Mouse (Mus musculus) neural tube, embryonic 14.5 days (tissue): ENCODE data around the gene Ghr. TPM values are rescaled to one million over a fixed set of nuclear protein-coding genes. Genes with fewer than 3 reads are reported as not detected.
A peak's percentile ranks its signal among the peaks of the same experiment; 100 is the strongest.

ENCODE experiments used
- ATAC-seq: fragments of 200-750 bp; cut with Nextera tagmentation; 2 replicates; pipeline ENCODE4 v1.8.0; 2017; ENCODE audit warnings: low read depth, mild to moderate bottlenecking, moderate TSS enrichment, moderate library complexity
- H3K27ac ChIP-seq: fragments of 300-500 bp; sonication (generic); 2 replicates; pipeline ENCODE4 v1.5.1; 2014; ENCODE audit warnings: low read depth, mild to moderate bottlenecking, control low read depth, low read length, moderate library complexity, mixed read lengths
- H3K27me3 ChIP-seq: fragments of 300-500 bp; sonication (generic); 2 replicates; pipeline ENCODE4 v1.6.1; 2014; ENCODE audit warnings: low read length; ENCODE audit not compliant: control insufficient read depth, insufficient read depth
- H3K36me3 ChIP-seq: fragments of 300-500 bp; sonication (generic); 2 replicates; pipeline ENCODE4 v1.6.1; 2014; ENCODE audit warnings: low read length, mixed read lengths; ENCODE audit not compliant: control insufficient read depth, insufficient read depth
- H3K4me1 ChIP-seq: fragments of 300-500 bp; sonication (generic); 2 replicates; pipeline ENCODE4 v1.6.1; 2014; ENCODE audit warnings: low read length; ENCODE audit not compliant: control insufficient read depth, insufficient read depth
- H3K4me2 ChIP-seq: fragments of 300-500 bp; sonication (generic); 2 replicates; pipeline ENCODE4 v1.6.1; 2014; ENCODE audit warnings: mild to moderate bottlenecking, low read depth, low read length, control low read depth
- H3K4me3 ChIP-seq: fragments of 300-500 bp; sonication (generic); 2 replicates; pipeline ENCODE4 v1.5.1; 2014; ENCODE audit warnings: low read depth, low read length, control low read depth, mixed read lengths
- H3K9ac ChIP-seq: fragments of 300-500 bp; sonication (generic); replicated peaks from 2 replicates; pipeline ENCODE4 v1.6.1; 2014; ENCODE audit warnings: low read depth, mild to moderate bottlenecking, control low read depth, low read length, mixed read lengths
- H3K9me3 ChIP-seq: fragments of 300-500 bp; sonication (generic); 2 replicates; pipeline ENCODE4 v1.6.1; 2016; ENCODE audit warnings: low read length; ENCODE audit not compliant: control insufficient read depth
- WGBS: fragments of 180-500 bp; shearing (Covaris S2); extraction: QIAGEN DNeasy Blood & Tissue Kit; methylation state at CpG from one replicate; pipeline ENCODE4 v1.1.7; 2014; 5-methylcytosine and 5-hydroxymethylcytosine counted together
- polyA plus RNA-seq: library from polyadenylated mRNA; unstranded; fragments of >200 nt; fragmentation: Nextera tagmentation; extraction: Ambion mirVana; gene quantifications from 2 replicates; pipeline ENCODE4 v1.2.1, GENCODE M21; 2014

Ghr gene
- polyA plus RNA-seq, 1 experiment from 2014 or later: 9.8 TPM

DNA sequence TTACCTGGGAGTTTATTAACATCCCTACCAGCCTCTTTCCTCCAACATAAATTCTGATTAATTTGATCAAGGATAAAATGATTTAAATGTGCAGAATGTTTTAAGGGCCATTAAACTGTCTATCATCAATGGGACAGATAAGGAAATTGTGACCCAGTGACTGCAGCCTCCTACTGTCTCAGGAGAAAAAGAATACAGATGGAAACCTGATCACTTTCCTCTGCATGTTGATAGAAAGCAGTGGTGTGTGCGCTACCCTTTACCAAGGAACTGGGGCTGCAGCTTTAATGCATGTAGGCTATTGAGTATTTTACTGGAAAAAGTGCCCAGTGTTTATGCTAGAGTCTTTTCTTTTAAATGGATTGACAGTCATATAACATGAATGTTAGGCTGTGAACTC, 19.8 kb downstream of the Ghr start:
- Histone ChIP-seq H3K27ac (no peak overlapping the region), H3K4me1 (no peaks in the 10 kb centered on the region), H3K4me3 (no peak overlapping the region), H3K27me3 (no peaks in the 10 kb centered on the region), H3K9me3 (no peaks in the 10 kb centered on the region), H3K9ac (no peak overlapping the region), H3K4me2 (no peak overlapping the region), H3K36me3 (no peaks in the 10 kb centered on the region)
- ATAC-seq: no peak
- 88% methylated on average over 1 of the region's 1 CpGs for WGBS

- no peaks in the 10 kb centered on the region for H3K4me1 ChIP-seq
- H3K9ac ChIP-seq: no peak overlapping the region
- no peaks in the 10 kb centered on the region for H3K36me3 ChIP-seq
- no peak overlapping the region for H3K27ac ChIP-seq
- no peak overlapping the region for H3K4me2 ChIP-seq
- H3K27me3 ChIP-seq: no peaks in the 10 kb centered on the region
- H3K9me3 ChIP-seq: no peaks in the 10 kb centered on the region
- no peak for ATAC-seq
- WGBS: 99% methylated on average over 3 of the region's 3 CpGs
- H3K4me3 ChIP-seq: no peak overlapping the region
These were observed 24.8 kb downstream of the Ghr start for GRCm38 (mm10) chr15:3558524-3558923.

- H3K4me1 ChIP-seq: no peaks in the 10 kb centered on the region
These were observed 39.0 kb downstream of the Ghr start for GRCm38 (mm10) chr15:3544289-3544688.

GRCm38 (mm10) chr15:3536309-3536900, 46.9 kb downstream of the Ghr start:
- WGBS: 66% methylated on average over 3 of the region's 3 CpGs
- no peak overlapping the region for H3K27ac ChIP-seq
- no peak overlapping the region for H3K4me2 ChIP-seq
- no peak overlapping the region for H3K9ac ChIP-seq
- no peaks in the 10 kb centered on the region for H3K36me3 ChIP-seq
- ATAC-seq: 0 out of 2 replicates have a peak, but pooled peaks have one; percentile 49
- no peaks in the 10 kb centered on the region for H3K4me1 ChIP-seq
- H3K27me3 ChIP-seq: no peaks in the 10 kb centered on the region
- H3K4me3 ChIP-seq: no peak overlapping the region
- no peaks in the 10 kb centered on the region for H3K9me3 ChIP-seq

More at GRCm38 (mm10) chr15:3544289-3544688, 39.0 kb downstream of the Ghr start:
- no peak for ATAC-seq
- Histone ChIP-seq H3K27ac (no peak overlapping the region), H3K36me3 (no peaks in the 10 kb centered on the region), H3K9me3 (no peaks in the 10 kb centered on the region), H3K4me3 (no peak overlapping the region), H3K9ac (no peak overlapping the region), H3K4me2 (no peak overlapping the region), H3K27me3 (no peaks in the 10 kb centered on the region)
- 90% methylated on average over 2 of the region's 2 CpGs for WGBS

GRCm38 (mm10) chr15:3514027-3514426, 69.3 kb downstream of the Ghr start:
- Histone ChIP-seq H3K4me3 (no peak overlapping the region), H3K4me1 (no peaks in the 10 kb centered on the region), H3K4me2 (no peak overlapping the region), H3K27ac (no peak overlapping the region), H3K9ac (no peak overlapping the region), H3K9me3 (no peaks in the 10 kb centered on the region), H3K36me3 (no peaks in the 10 kb centered on the region), H3K27me3 (no peaks in the 10 kb centered on the region)
- 91% methylated on average over 1 of the region's 1 CpGs for WGBS
- no peak for ATAC-seq

GRCm38 (mm10) chr15:3512380-3512779, 70.9 kb downstream of the Ghr start:
- no peaks in the 10 kb centered on the region for H3K27me3 ChIP-seq
- no peaks in the 10 kb centered on the region for H3K36me3 ChIP-seq
- no peaks in the 10 kb centered on the region for H3K9me3 ChIP-seq
- H3K4me2 ChIP-seq: no peak overlapping the region
- ATAC-seq: no peak
- H3K27ac ChIP-seq: no peak overlapping the region
- H3K4me3 ChIP-seq: no peak overlapping the region
- H3K9ac ChIP-seq: no peak overlapping the region
- H3K4me1 ChIP-seq: no peaks in the 10 kb centered on the region
- 97% methylated on average over 1 of the region's 1 CpGs for WGBS

DNA sequence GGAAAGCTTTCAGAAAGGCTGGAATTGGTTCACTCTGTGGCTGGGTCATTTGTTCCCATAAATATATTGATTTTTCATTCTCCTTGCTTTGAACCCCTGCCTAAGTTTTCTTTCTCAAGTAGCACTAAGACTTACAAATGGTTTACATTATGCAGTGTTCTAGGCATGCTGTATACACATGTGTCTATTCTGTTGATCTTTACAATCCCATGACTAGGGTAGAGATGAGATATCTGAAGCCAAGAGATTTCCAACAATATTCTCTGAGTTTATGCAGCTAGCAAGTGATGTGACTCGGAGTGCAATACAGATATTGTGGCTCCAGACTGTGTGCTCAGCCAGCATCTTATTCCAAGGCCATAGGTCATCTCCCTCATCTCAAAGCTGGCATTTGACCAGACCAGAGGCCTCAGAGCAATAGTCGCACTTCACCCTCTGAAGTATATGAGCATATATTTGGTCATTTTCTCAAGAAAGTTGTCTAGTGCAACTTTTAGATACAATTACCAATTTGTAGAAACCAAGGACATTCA, 71.6 kb downstream of the Ghr start:
- no peak overlapping the region for H3K4me2 ChIP-seq
- 88% methylated on average over 2 of the region's 2 CpGs for WGBS
- H3K9me3 ChIP-seq: no peaks in the 10 kb centered on the region
- no peak overlapping the region for H3K27ac ChIP-seq
- no peak overlapping the region for H3K4me3 ChIP-seq
- H3K27me3 ChIP-seq: no peaks in the 10 kb centered on the region
- ATAC-seq: no peak
- H3K36me3 ChIP-seq: no peaks in the 10 kb centered on the region
- H3K9ac ChIP-seq: no peak overlapping the region
- peaks cover 3% of the 10 kb centered on the region; the same call in 1 of the 2 replicates for H3K4me1 ChIP-seq

- H3K27me3 ChIP-seq: no peaks in the 10 kb centered on the region
- WGBS: 71% methylated on average over 3 of the region's 3 CpGs
- peaks cover 3% of the 10 kb centered on the region; the same call in 1 of the 2 replicates for H3K4me1 ChIP-seq
- H3K4me2 ChIP-seq: no peak overlapping the region
- H3K4me3 ChIP-seq: no peak overlapping the region
- H3K9me3 ChIP-seq: no peaks in the 10 kb centered on the region
- no peaks in the 10 kb centered on the region for H3K36me3 ChIP-seq
- H3K27ac ChIP-seq: no peak overlapping the region
- no peak overlapping the region for H3K9ac ChIP-seq
- no peak for ATAC-seq
These were observed 74.2 kb downstream of the Ghr start for GRCm38 (mm10) chr15:3509089-3509488.

- H3K36me3 ChIP-seq: no peaks in the 10 kb centered on the region
- ATAC-seq: peak; percentile 72
- no peak overlapping the region for H3K27ac ChIP-seq
- no peak overlapping the region for H3K9ac ChIP-seq
- H3K4me3 ChIP-seq: no peak overlapping the region
- H3K9me3 ChIP-seq: no peaks in the 10 kb centered on the region
- WGBS: 34% methylated on average over 2 of the region's 2 CpGs
- H3K27me3 ChIP-seq: no peaks in the 10 kb centered on the region
- H3K4me2 ChIP-seq: no peak overlapping the region
- peaks cover 3% of the 10 kb centered on the region; the same call in 1 of the 2 replicates for H3K4me1 ChIP-seq
These were observed 76.0 kb downstream of the Ghr start for GRCm38 (mm10) chr15:3507329-3507728.
